Mouse (Mus musculus) common myeloid progenitor, adult 5-6 weeks (primary cell): Measurements from ENCODE around the gene Dll3. TPM values are rescaled to one million over a fixed set of nuclear protein-coding genes. Genes with fewer than 3 reads are reported as not detected.

Experiments used
- ATAC-seq: replicated peaks from 2 replicates; pipeline ENCODE4 v1.8.0; 2016; ENCODE audit warnings: low read depth, mild to moderate bottlenecking, moderate TSS enrichment, inconsistent platforms; ENCODE audit not compliant: poor library complexity, severe bottlenecking
- total RNA-seq: library from RNA; stranded (forward); fragments of 200-1000, 187-1606 nt; gene quantifications from 2 replicates; pipeline ENCODE4 v1.2.3, GENCODE M21; 2017

Gene Dll3
- total RNA-seq, 1 experiment from 2014 or later, result not detected

DNA sequence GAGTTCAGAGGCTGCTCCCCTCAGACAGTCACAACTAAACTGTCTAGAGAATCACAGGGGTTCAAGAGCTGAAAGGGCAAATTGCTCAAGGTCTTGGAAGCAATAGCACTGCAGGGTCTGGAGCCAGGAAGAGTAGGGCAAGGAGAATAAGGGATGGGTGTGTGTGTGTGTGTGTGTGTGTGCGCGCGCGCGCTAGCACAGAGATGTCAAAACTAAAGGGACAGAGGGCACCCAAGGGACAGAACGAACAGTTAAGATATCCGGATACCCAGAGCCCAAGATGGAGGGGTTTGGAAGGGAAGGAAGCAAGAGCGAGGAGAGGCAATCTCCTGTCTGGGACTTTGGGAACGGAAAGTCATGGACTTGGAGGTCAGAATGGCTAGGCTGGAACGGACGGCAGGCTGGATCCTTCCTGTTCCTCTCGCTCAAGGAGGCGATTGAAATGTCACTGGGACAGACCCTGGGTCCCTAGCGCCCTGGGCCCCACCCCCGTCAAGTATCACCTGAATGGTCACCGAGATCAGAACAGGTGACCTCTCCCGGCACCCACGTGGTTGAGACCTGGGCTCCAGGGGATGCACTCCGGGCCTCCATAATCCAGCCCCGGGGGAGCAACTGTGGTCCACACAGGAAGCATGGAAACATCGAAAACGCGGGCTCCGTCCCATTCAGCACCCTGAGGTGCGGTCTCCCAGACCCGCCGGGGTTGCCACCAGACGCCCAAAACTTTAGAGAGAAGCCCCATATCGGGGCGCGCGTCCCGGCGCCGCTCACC lies 9.3 kb upstream of the Dll3 start:
- ATAC-seq, result 0 out of 2 replicates have a peak, but pooled peaks have one; percentile 2

DNA sequence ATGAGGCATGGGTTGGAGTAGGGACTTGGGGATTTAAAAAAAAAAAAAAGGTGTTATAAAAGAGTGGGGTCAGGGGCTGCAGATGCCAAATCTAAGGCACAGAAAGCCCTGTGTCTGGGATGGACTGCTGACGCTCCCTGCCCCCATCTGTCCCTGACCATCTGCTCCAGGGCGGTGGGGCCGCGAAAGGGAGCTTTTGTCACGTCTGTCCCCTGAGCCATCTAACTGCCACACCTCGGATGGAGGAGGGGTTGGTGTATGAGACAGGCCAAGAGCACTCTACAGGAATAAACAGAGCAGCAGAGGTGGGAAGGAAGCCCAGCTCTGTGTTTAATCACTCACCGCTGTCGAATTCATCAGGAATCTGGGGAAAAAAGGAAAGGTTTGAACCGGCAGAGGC lies 7.7 kb upstream of the Dll3 start:
- ATAC-seq, result no peak

DNA sequence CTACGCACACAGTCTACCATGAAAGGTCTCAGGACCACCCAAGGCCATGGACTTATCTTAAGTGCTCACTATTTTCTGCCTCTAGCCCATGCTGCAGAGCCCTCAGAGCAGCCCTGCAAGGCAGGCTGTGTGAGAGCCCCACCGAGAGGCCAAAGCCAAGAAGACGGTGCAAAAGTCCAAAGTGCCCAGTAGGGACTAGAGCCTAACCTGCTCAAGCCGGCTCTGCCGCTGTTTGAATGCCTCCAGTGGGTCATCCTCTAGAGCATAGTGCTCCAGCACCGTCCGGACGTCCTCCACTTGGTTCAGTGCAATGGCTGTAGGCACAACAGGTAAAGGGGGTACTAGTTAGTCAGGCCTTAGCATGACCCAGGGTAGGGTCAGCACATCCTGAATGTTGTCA lies 4.2 kb upstream of the Dll3 start:
- ATAC-seq, result no peak

DNA sequence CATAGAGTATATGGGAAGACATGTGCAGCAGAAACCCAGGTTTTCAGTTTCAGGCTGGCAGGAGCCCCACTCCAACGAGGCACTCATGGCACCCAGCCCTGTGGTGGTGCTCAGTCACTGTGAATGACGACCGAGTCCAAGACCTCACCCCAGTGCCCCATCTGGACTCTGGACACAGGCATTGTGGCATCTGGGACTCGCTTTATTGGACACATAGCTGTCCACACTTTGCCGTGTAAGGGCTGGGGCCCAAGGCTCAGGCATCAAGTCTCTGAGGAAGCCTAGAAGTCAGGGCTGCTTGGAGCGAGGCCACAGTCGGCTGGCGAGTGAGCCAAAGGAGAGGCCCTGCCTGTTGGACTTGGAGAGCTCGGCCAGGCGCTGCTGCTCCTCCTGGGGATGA lies 3.6 kb upstream of the Dll3 start:
- no peak for ATAC-seq

DNA sequence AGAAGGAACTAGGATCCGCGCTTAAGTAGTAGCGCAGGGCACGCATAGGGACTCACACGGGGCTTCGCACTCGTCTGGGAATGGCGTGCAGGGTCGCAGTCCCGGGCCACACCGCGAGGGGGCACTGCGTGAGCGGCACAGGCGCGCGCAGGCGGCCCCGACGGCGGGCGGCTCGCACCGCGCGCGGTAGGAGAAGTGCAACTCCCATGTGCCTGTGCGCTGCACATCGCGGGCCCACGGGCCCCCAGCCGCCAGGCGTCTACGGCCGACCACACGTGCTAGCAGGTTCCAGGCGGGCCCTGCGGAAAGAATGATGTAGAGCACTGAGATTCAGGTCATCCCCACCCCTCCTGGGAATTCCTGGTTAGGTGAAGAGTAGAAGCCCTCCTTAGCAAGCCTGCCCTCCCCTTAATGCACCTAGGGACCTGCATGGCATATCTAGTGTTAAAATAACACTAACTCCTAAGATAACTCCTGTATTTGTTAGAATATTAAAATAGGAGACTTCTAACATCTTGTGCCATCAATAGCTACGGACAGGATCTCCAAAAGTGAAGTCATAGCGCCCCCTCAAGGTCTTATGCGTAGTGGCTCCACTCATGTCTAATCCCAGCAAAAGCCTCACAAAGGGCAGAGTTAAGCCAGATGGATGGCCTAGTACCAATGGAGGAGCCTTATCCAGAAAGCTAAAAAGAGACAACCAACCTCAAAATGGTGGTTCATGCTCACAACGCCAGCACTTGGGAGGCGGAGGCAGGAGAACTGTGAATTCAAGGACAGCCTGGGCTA lies 3.0 kb downstream of the Dll3 start:
- ATAC-seq, result peak; percentile 43

DNA sequence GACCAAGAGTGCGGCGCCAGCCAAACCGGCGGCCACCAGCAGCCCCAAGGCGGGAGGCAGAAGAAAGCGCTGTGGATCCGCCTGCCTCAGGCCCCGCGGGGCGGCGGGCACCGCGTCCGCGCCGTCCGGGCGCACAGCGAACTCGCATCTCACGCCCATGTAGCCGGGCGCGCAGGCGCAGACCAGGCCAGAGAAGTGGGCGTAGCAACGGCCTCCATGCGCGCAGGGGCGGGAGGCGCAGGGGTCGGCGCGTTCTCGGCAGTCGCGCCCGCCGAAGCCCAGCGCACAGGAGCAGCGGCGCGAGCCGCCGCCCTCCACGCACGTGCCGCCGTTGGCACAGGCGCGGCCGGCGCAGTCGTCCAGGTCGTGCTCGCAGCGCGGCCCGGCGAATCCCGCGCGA lies 7.6 kb downstream of the Dll3 start:
- ATAC-seq, result peak; percentile 37

DNA sequence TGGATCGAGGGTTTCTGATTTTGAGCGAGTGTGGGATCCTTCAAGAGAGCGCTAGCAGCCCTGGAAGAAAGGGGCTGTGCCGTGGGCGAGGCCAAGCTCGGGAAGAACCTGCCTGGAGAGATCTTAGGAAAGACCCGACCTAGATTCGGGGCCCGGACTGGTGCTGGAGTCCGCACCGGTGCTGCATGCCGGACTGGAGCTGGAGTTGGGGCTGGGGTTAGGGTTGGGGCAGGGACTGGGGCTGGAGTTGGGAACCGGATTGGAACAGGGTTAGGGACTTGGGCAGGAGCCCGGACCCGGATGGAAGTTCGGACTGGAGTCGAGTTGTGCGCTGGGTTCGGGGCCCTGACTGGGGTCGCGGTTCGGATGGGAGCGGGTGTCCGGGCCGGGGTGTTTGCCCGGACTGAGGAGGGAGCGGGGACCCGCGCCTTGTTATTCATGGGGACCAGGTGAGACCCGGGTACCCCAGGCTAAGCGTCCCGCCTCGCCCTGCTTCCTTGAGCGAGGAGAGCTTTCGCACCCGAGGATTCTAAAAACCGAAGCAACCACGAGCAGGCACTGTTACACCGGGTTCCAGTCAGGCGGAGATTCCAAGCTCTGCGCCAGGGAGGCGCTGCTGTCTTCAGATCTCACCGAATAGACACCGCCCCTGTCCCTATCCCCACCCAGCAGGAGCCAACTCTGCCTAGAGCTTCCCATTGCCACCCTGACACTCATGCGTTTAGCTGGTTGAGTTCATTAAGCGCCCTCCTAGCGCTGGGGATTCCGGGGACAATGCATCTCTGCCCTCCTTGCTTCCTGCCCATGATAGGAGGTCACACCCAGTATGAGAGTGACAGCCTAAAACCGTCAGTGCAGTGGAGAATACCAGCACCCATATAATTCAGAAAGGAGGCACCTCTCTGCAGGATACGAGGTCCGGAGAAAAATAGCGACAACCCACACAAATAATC lies 11.1 kb downstream of the Dll3 start, which contains the start of gene Selenov:
Gene Selenov (minus strand): TSS at position 549 of the 953 bp plus-strand sequence.
- peak; percentile 31; the same call in 1 of the 2 replicates for ATAC-seq

DNA sequence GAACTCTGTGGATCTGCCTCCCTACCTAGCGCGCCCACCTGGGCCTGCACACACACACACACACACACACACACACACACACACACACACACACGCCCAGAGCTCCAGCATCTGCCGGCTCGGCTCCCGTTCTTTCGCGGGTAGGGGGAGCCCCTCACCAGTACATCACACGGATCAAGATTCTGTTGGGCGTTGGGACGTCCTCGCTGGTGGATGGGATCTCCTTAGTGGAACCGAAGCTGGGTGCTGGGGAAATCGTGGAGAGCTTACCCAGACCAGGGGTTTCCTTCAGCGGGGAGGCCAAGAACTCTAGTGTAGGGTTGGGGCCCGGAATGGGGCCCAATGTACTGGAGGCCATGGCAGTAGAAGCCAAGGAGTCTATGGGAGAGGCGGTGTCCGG lies 11.9 kb downstream of the Dll3 start:
- ATAC-seq, result no peak

DNA sequence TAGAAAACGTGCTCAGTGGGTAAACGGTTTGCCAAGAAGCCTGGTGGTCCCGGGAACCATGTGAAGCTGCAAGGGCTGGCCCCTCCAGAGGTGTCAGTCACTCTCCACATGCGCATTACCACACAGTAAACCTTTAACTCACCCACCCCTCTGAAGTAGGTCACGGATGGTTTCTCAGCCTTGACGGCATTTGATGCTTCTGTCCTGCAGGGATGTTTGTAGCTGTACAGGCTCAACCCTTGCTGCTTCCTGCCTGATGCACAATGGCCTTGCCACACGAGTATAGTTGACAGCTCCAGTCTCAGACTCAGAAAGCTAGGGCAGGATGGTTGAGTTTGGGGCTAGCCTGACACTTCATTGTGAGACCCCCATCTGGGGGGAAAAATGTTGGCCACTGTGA lies 21.4 kb downstream of the Dll3 start:
- no peak for ATAC-seq

DNA sequence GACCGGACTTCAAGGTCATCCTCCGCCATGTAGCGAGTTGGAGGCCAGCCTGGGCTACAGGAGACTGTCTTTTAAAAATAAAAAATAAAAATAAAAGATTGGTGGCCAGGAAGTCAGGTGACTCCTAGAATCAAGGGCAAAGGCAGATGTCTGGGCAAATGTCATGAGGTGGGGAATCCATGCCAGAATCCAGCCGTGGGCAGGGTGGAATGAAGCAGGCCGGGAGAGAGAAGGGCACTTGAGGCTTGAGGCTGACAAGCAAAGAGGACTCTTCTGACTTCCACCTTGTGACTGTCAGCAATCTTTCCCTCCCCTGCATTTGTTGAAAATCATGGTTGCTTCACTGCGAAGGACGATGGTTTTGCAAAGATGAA lies 23.8 kb downstream of the Dll3 start:
- no peak for ATAC-seq

DNA sequence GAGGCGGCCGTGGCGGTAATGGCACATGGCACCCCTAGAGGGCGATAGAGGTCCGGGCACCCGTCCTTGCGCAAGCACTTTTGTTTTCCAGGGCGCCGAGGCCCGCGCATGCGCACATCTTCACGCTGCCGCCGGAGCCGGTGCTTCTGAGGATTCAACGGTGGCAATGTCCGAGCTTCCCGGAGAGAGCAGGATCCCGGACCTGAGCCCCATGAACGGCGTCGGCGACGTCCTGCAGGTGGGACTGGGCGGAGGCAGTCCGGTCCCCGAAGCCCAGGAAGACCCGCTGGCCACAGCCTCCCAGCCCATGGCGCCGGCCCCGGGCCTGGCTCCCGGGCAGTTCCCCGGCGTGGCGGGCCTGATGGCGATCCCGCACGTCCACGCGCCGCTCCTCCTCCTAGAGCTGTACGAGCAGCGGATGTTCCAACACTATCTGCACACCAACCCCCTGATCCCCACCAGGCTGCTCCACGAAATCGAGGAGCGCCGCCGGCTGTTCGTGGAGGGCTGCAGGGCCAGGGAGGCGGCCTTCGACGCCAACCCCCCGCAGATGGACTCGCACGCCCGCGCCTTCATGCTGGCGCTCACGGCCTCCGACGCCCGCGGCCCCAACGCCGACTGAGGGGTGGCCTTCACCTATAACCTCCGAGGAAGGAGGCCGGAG lies 24.3 kb downstream of the Dll3 start, which contains the start of gene Eid2b:
Gene Eid2b (plus strand): TSS at position 125 of the 664 bp plus-strand sequence.
- ATAC-seq, result peak; percentile 96

DNA sequence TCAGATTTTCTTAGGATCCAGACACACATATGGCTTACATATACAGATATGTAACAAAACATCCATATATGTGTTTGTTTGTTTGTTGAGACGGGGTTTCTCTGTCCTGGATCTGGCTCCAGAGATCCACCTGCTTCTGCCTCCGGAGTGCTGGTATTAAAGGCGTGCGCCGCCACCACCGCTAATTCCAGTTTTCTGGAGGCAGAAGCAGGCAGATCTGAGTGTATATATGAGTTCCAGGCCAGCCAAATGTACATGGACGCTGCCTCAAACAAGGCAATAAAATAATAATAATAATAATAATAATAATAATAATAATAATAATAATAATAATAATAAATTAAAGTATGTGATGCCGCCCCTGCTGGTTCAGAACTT lies 24.8 kb downstream of the Dll3 start:
- no peak for ATAC-seq

DNA sequence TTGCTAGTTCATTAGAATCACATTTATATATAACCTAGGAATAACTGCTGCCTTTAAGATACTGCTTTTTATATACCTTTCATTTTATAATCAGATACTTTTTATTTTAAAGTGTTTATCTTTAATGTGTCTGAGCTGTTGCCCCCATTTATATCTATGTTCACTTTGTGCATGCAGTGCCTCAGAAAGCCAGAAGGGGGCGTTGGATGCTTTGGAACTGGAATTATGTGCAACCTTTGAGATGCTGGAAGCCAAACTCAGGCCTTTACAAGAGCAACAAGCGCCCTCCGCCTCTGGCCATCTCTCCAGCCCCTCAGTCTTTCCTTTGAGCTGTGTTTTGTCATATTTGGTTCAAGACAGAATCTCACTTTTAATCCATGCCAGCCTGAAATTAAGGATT lies 30.3 kb downstream of the Dll3 start:
- no peak for ATAC-seq

DNA sequence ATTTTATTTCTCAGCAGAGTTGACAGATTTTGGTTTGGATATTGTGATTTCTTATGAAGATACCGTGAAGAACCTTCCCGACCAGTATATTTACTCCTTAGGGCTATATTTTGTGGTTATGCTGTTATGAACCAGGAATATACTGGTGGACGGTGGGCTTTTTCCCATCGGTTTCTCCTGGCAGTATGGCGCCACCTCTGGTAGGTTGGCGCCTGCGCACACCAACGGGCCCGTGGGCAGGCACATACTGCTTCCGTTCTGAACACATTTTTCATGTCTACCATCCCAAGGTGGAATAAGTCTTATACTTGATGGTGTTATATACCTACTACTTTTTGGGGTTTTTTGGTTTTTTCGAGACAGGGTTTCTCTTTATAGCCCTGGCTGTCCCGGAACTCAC lies 32.7 kb downstream of the Dll3 start:
- no peak for ATAC-seq

DNA sequence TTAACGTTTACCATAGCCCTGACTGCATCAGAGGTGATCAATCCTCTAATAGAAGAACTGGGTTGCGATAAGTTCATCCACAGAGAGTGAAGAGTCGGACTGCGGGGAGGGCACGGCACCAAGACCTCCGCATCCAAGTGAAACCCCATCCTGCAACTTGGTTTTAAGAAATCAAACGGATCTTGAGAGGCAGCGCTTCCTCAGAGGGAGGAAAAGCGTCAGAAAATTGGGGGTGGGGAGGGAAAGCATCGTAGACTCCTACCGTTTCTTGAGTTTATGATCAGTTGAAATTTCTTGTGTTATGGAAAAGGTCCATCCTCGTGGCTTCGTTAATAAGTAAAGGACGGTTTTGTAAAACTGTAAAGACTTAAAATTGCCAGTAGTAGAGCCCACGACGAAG lies 33.5 kb downstream of the Dll3 start:
- ATAC-seq, result no peak

DNA sequence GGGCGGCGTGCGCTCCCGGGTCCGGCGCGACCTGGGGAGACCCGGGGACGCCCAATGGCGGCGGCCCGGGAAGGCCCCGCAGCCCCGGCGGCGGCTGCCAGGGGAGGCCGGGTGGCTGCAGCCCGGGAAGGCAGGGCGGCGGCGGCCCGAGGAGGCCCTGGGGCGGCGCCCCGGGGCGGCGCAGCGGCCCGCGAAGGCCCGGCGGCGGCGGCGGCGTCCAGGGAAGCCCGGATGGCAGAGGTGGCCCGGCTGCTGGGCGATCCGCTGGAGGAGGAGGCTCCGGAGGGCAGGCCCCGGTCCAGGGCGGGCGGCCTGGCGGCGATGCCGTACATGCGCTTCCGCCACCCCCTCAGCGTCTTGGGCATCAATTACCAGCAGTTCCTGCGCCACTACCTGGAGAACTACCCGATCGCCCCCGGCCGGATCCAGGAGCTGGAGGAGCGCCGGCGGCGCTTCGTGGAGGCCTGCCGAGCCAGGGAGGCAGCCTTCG lies 34.0 kb downstream of the Dll3 start:
- ATAC-seq, result peak; percentile 33; the same call in 1 of the 2 replicates

DNA sequence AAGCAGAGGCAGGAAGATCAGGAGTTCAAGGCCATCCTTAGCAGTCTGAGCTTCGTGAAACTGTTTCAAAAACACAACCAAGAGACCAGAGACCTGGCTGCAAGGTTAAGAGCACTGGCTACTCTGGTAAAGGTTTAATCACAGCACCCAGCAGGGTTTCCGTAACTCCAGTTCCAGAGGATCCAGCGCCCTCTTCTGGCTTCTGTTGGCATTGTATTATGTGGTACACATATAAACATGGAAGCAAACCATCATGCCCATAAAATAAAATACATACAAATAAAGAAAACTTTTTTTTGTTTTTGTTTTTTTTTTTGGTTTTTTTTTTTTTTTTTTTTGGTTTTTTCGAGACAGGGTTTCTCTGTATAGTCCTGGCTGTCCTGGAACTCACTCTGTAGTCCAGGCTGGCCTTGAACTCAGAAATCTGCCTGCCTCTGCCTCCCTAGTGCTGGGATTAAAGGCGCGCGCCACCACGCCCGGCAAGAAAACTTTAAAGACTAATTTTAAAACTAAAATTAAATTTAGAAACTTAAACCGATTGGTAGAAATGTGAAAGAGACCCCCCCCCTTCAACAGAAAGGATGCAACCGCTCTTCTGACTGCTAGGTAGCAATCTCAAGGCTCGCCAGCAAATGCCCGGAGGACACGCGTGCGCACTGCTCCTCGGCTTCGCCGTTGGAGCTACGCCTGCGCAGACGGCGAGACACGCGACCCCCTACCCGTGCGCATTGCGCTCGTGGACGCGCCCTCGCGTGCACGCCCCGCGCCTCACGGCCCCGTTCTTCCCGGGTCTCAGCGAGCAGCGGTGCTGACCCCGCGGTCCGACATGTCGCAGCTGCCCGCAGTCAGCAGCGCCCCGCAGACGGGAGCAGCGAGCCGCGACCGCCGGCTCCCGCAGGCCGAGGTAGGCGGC lies 34.7 kb downstream of the Dll3 start, which contains the start of gene Eid2:
Gene Eid2 (plus strand): TSS at position 753 of the 913 bp plus-strand sequence.
- ATAC-seq, result 0 out of 2 replicates have a peak, but pooled peaks have one; percentile 30

DNA sequence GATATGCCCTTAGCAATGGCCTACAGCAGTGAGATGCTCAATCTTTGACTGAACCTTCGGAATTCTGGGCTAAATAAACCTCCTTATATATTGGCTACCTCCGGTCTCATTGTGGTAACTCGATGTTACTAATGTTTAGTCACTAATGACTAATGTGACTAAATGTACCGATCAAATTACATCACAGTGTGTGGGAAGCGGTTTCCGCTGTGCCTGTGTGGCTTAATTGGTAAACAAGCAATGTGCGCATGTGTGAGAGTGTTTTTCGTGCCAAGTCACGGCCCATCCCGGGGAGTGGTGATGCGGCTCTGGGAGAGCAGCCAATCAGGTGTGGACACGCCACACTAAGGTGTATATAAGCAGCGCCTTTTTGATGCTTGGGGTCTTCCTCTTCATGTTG lies 36.6 kb downstream of the Dll3 start:
- no peak for ATAC-seq
